Mouse (Mus musculus) CH12.LX (cell line): ENCODE measurements around the gene Usp25. TPM values are rescaled to one million over a fixed set of nuclear protein-coding genes. Genes with fewer than 3 reads are reported as not detected.

ENCODE experiments used
- DNase-seq: peaks from one replicate; pipeline ENCODE4 v3.0.0-alpha.2; 2013; ENCODE audit errors: extremely low read depth
- H3K27ac ChIP-seq: 2 replicates; pipeline ENCODE4 v1.5.1; 2012; ENCODE audit warnings: low read depth, mild to moderate bottlenecking, control low read depth, moderate library complexity; ENCODE audit not compliant: insufficient read depth
- H3K27me3 ChIP-seq: replicated peaks from 2 replicates; pipeline ENCODE3; 2012; ENCODE audit warnings: inconsistent platforms
- H3K36me3 ChIP-seq, 2 experiments: replicated peaks in 1 of 2; 2 replicates each; pipeline versions ENCODE3 to v1.6.1; 2012; ENCODE audit warnings: inconsistent platforms in 1 of 2, low read length in 1 of 2, mild to moderate bottlenecking in 1 of 2, mixed read lengths in 1 of 2, moderate library complexity in 1 of 2; ENCODE audit not compliant: control insufficient read depth in 1 of 2, insufficient read depth in 1 of 2
- H3K4me1 ChIP-seq, 2 experiments: 2 replicates each; pipeline ENCODE4 v1.6.1; 2012; ENCODE audit warnings: inconsistent platforms in 1 of 2, moderate library complexity in 1 of 2; ENCODE audit not compliant: insufficient read depth in 2 of 2, control insufficient read depth in 1 of 2
- H3K4me2 ChIP-seq: 2 replicates; pipeline ENCODE4 v1.6.1; 2012; ENCODE audit warnings: low read depth, mild to moderate bottlenecking, control low read depth; ENCODE audit not compliant: poor library complexity, insufficient read depth, severe bottlenecking
- H3K4me3 ChIP-seq, 3 experiments: fragments of 150-350 bp in 1 of 3; sonication (generic) in 1 of 3; replicated peaks in 1 of 3; 2 replicates each; pipeline versions ENCODE3 to v1.5.1; 2011 to 2012; ENCODE audit warnings: low read depth in 2 of 3, low read length in 2 of 3, mild to moderate bottlenecking in 2 of 3, moderate library complexity in 2 of 3, control low read depth in 1 of 3, improper control_type of control experiment in 1 of 3, inconsistent platforms in 1 of 3, mixed read lengths in 1 of 3; ENCODE audit not compliant: poor library complexity in 1 of 3
- H3K79me2 ChIP-seq: replicated peaks from 2 replicates; pipeline ENCODE4 v1.6.1; 2012; ENCODE audit warnings: mild to moderate bottlenecking, moderate library complexity; ENCODE audit not compliant: control insufficient read depth, poor library complexity, insufficient read depth, severe bottlenecking; ENCODE audit errors: extremely low read depth
- H3K9ac ChIP-seq: 2 replicates; pipeline ENCODE4 v1.6.1; 2012; ENCODE audit warnings: low read depth, mild to moderate bottlenecking, control low read depth, moderate library complexity; ENCODE audit not compliant: insufficient read depth
- H3K9me3 ChIP-seq: replicated peaks from 2 replicates; pipeline ENCODE3; 2012; ENCODE audit warnings: low read length, inconsistent platforms, mixed read lengths
- CHD1 ChIP-seq: IDR thresholded peaks from 2 replicates; pipeline ENCODE4 v1.6.1; 2012; ENCODE audit warnings: low read depth, low read length, improper control_type of control experiment, inconsistent platforms
- CHD2 ChIP-seq: IDR thresholded peaks from 2 replicates; pipeline ENCODE4 v1.6.1; 2011; ENCODE audit warnings: low read length, improper control_type of control experiment
- CTCF ChIP-seq, 2 experiments: IDR thresholded peaks in 1 of 2; conservative IDR thresholded peaks in 1 of 2; 2 replicates each; pipeline ENCODE4 v1.5.1; 2011 to 2012; ENCODE audit warnings: low read depth in 2 of 2, low read length in 2 of 2, improper control_type of control experiment in 1 of 2, inconsistent platforms in 1 of 2, mild to moderate bottlenecking in 1 of 2, moderate library complexity in 1 of 2
- HCFC1 ChIP-seq: IDR thresholded peaks from 2 replicates; pipeline ENCODE4 v1.6.1; 2012; ENCODE audit warnings: low read depth, mild to moderate bottlenecking, inconsistent platforms, low read length, improper control_type of control experiment
- JUN ChIP-seq: IDR thresholded peaks from 2 replicates; pipeline ENCODE4 v1.6.1; 2011; ENCODE audit warnings: low read depth, mild to moderate bottlenecking, low read length, improper control_type of control experiment, moderate library complexity; ENCODE audit not compliant: insufficient read depth
- MXI1 ChIP-seq: IDR thresholded peaks from 2 replicates; pipeline ENCODE4 v1.6.1; 2011; ENCODE audit warnings: mild to moderate bottlenecking, low read depth, low read length, improper control_type of control experiment
- MYC ChIP-seq: IDR thresholded peaks from 2 replicates; pipeline ENCODE4 v1.6.1; 2011; ENCODE audit warnings: low read depth, mild to moderate bottlenecking, improper control_type of control experiment, low read length
- RAD21 ChIP-seq: IDR thresholded peaks from 2 replicates; pipeline ENCODE4 v1.6.1; 2011; ENCODE audit warnings: low read depth, mild to moderate bottlenecking, low read length, improper control_type of control experiment, moderate library complexity
- SMC3 ChIP-seq: IDR thresholded peaks from 2 replicates; pipeline ENCODE4 v1.6.1; 2011; ENCODE audit warnings: low read depth, low read length, improper control_type of control experiment
- TBP ChIP-seq: conservative IDR thresholded peaks from 2 replicates; pipeline ENCODE4 v1.6.1; 2011; ENCODE audit warnings: low read depth, low read length, improper control_type of control experiment
- TCF12 ChIP-seq: IDR thresholded peaks from 2 replicates; pipeline ENCODE4 v1.6.1; 2014; ENCODE audit warnings: low read depth, mild to moderate bottlenecking, inconsistent platforms, low read length, improper control_type of control experiment
- ZMIZ1 ChIP-seq: IDR thresholded peaks from 2 replicates; pipeline ENCODE4 v1.6.1; 2012; ENCODE audit warnings: low read depth, mild to moderate bottlenecking, inconsistent platforms, low read length, improper control_type of control experiment
- dilution Hi-C: fragments of 300-500 bp; cut with MboI; formaldehyde crosslinking; loops from 2 replicates; pipeline ENCODE4 v1.14.3; 2020; ENCODE audit warnings: low sequenced_read_pairs; ENCODE audit not compliant: extremely low pct_unique_long_range_greater_than_20kb, extremely low pct_ligation_motif_present
- in situ Hi-C: fragments of 300-500 bp; cut with MboI; formaldehyde crosslinking; loops from 3 replicates; pipeline ENCODE4 v1.14.3; 2019; ENCODE audit warnings: low sequenced_read_pairs, low pct_ligation_motif_present, low pct_unique_long_range_greater_than_20kb, mixed read lengths
- polyA plus RNA-seq: library from polyadenylated mRNA; unstranded; fragments of >175 nt; gene quantifications from 2 replicates; pipeline ENCODE4 v1.2.1, GENCODE M21; 2012; ENCODE audit warnings: low read depth; ENCODE audit not compliant: insufficient read length
- total RNA-seq, 2 experiments: library from RNA; depleted of rRNA; stranded (reverse); fragments of 300-350 nt in 1 of 2; fragments of >200 nt in 1 of 2; gene quantifications; 2 replicates each; pipeline ENCODE4 v1.2.3; 2012 to 2014

The Usp25 gene
- total and polyA plus RNA-seq, 3 experiments = 30.5 to 42.1 (median 32.5) TPM

DNA sequence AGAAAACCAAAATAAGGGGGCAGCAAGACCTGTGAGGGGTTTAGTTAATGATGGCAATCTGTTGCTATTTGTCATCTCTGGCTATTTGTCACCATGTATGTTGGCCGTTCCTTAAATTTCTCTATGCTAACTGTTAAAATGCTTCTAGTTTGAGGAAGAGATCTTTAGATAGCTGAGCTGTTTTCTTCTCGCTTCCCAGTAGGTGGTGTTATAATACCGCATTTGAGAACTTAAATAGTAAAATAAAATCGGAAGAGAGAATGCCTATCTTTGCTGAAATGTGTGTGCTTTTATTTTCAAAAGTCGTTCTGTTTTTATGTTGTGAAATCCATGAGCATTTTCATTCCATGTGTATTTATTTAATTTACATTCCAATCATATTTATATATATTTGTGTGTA is 115.2 kb downstream of the Usp25 start:
- dilution Hi-C loops (no loop called here), in situ Hi-C loops (loop anchor here (25.0 kb wide), 2 partner anchors 309 to 1034 kb away; no protein-coding TSS in a partner anchor)
- no peak overlapping the region for H3K4me3 ChIP-seq
- H3K4me2 ChIP-seq = no peak overlapping the region
- no peaks in the 10 kb centered on the region for H3K79me2 ChIP-seq
- TF ChIP-seq HCFC1 (no peak), ZMIZ1 (no peak), SMC3 (peak; percentile 49), CTCF (conservative IDR thresholded peaks at IDR 0.05 in 1 of 2, IDR thresholded peaks at IDR 0.05 in 1 of 2; ENCODE audit: low read depth in 2 of 2, low read length in 2 of 2) (peak in 1 of 2 experiments; percentile 70; a peak in 2 of 4 replicates), RAD21 (peak; percentile 85)
- peak; percentile 21 for DNase-seq
- H3K4me1 ChIP-seq = no peaks in the 10 kb centered on the region
- H3K27ac ChIP-seq = no peak overlapping the region
- H3K9ac ChIP-seq = no peak overlapping the region
- H3K36me3 ChIP-seq = no peaks in the 10 kb centered on the region
- no peaks in the 10 kb centered on the region for H3K27me3 ChIP-seq
- H3K9me3 ChIP-seq = no peaks in the 10 kb centered on the region

DNA sequence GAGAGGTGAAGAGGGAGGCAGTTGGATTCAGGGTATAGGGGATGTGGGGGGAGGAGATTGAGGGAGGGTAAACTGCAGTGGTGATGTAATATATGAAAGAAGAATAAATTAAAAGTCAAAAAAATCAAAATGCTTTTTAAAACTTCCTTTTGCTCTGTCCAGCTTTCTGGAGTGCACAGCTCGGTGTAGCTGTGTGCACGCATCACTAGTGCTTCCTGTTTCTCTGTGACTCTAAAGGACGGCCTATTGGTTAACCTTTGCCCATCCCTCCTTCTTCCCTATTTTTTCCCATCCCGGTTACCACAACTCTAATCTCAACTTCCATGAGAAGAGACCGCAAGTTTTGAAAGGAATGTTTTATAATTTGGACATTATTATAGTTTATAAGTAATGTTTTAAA is 119.5 kb downstream of the Usp25 start:
- H3K9ac ChIP-seq = no peak overlapping the region
- TF ChIP-seq RAD21 (no peak), SMC3 (no peak), TBP (no peak), HCFC1 (no peak), MYC (no peak), ZMIZ1 (no peak), JUN (no peak), TCF12 (no peak), CHD1 (no peak)
- H3K4me3 ChIP-seq = no peak overlapping the region
- H3K4me2 ChIP-seq = no peak overlapping the region
- no peak overlapping the region for H3K27ac ChIP-seq
- H3K79me2 ChIP-seq = no peaks in the 10 kb centered on the region
- no peak for DNase-seq
- dilution Hi-C loops = no loop called here
- H3K4me1 ChIP-seq = no peaks in the 10 kb centered on the region
- H3K9me3 ChIP-seq = peaks cover 2% of the 10 kb centered on the region
- in situ Hi-C loops = loop anchor here (25.0 kb wide), 2 partner anchors 304 to 1029 kb away; no protein-coding TSS in a partner anchor
- H3K27me3 ChIP-seq = no peaks in the 10 kb centered on the region
- H3K36me3 ChIP-seq = no peaks in the 10 kb centered on the region

DNA sequence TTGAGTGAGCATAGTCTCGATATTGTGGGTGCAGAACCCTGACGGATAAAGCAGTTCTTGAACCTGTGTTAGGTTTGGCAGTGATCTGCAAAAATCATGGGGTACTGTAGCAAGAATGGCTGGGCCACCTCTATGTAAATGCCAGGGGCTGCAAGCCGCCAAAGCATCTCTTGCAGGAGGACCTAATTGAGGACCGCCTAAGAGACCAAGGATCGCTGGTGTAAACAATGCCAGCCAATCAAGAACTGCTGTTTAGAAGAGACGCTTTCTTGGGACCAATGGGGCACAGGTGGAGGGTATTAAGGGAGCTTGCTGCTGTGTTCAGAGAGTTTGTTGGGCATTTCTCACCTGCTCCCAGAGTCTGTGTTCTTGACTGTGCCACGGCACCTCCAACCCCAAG is 127.1 kb downstream of the Usp25 start:
- H3K9me3 ChIP-seq = peaks cover 13% of the 10 kb centered on the region
- no peak overlapping the region for H3K27ac ChIP-seq
- no peak overlapping the region for H3K9ac ChIP-seq
- no peak for TF ChIP-seq CHD2
- no peak for TF ChIP-seq MXI1
- TF ChIP-seq MYC = no peak
- dilution Hi-C loops = no loop called here
- H3K36me3 ChIP-seq = no peaks in the 10 kb centered on the region
- no peaks in the 10 kb centered on the region for H3K4me1 ChIP-seq
- no peaks in the 10 kb centered on the region for H3K79me2 ChIP-seq
- DNase-seq = no peak
- no peak overlapping the region for H3K4me2 ChIP-seq
- H3K4me3 ChIP-seq = no peak overlapping the region
- H3K27me3 ChIP-seq = no peaks in the 10 kb centered on the region
- in situ Hi-C loops = loop anchor here (25.0 kb wide), 2 partner anchors 297 to 1022 kb away; no protein-coding TSS in a partner anchor
